Mouse (Mus musculus): Measurements from ENCODE around the gene Lrig1. TPM values are rescaled to one million over a fixed set of nuclear protein-coding genes. Genes with fewer than 3 reads are reported as not detected.

Gene Lrig1
- total and polyA plus RNA-seq, 3 experiments: 0.58 to 0.75 TPM; not detected in 1

DNA sequence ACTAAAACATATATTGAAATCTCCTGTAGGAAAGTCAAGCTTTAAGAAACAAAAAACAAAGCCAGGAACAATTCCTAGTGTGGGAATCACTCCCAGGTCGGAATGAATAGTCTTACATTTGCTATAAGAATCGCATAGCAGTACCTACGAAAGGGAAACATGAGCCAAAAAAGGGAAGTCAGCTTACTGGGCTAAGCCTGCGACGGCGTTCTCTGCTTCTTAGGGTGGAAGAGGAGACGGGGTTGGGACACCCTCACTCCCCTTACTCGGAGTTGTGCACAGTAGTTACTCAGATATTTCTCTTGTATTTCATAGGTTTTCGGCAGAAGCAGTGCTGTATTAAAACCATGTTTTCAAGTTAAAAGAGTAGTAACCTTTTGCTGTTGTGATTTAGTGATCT lies 117.9 kb downstream of the Lrig1 start:
- no peak overlapping the region for H3K4me3 ChIP-seq (ENCODE audit: control insufficient read depth in 1 of 2, insufficient read depth in 1 of 2, low read depth in 2 of 2, low read length in 2 of 2)
- no peaks in the 10 kb centered on the region for H3K36me3 ChIP-seq (ENCODE audit: control insufficient read depth in 1 of 2, insufficient read depth in 2 of 2, low read length in 2 of 2)
- H3K4me1 ChIP-seq (ENCODE audit: control insufficient read depth in 1 of 2, insufficient read depth in 2 of 2, low read length in 2 of 2): no peaks in the 10 kb centered on the region; a peak in 1 of 4 replicates
- H3K79me2 ChIP-seq (ENCODE audit: control insufficient read depth, insufficient read depth, low read length, poor library complexity): no peaks in the 10 kb centered on the region
- DNase-seq (ENCODE audit: low read depth, low spot score): no peak
- TF ChIP-seq GABPA (IDR thresholded peaks at IDR 0.05; ENCODE audit: low read depth, low read length): no peak
- TF ChIP-seq E2F4 (IDR thresholded peaks at IDR 0.05; ENCODE audit: borderline replicate concordance, low read depth, low read length): no peak
- TF ChIP-seq POLR2AphosphoS5 (IDR thresholded peaks at IDR 0.05; ENCODE audit: borderline replicate concordance, low read depth, low read length): no peak
- TF ChIP-seq HCFC1 (IDR thresholded peaks at IDR 0.05; ENCODE audit: low read depth, low read length): no peak
- TF ChIP-seq SIN3A (IDR thresholded peaks at IDR 0.05; ENCODE audit: low read length): no peak
- TF ChIP-seq CHD2 (IDR thresholded peaks at IDR 0.05; ENCODE audit: low read length): no peak
- TF ChIP-seq ETS1 (IDR thresholded peaks at IDR 0.05; ENCODE audit: low read depth, low read length): no peak
- TF ChIP-seq ZMIZ1 (IDR thresholded peaks at IDR 0.05; ENCODE audit: low read depth, low read length): no peak
- TF ChIP-seq POLR2AphosphoS2 (IDR thresholded peaks at IDR 0.05; ENCODE audit: low read length): no peak
- TF ChIP-seq MYC (IDR thresholded peaks at IDR 0.05; ENCODE audit: low read depth, low read length): no peak
- TF ChIP-seq ZC3H11A (IDR thresholded peaks at IDR 0.05; ENCODE audit: low read depth, low read length): no peak
- no peak overlapping the region for H3K27ac ChIP-seq (ENCODE audit: control insufficient read depth, low read depth, low read length)
- no peaks in the 10 kb centered on the region for H3K9me3 ChIP-seq (replicated peaks; ENCODE audit: insufficient read depth, low read length)
- no peaks in the 10 kb centered on the region for H3K27me3 ChIP-seq (ENCODE audit: control insufficient read depth in 1 of 2, insufficient read depth in 2 of 2, low read length in 2 of 2)
- H3K9ac ChIP-seq (ENCODE audit: control insufficient read depth, low read depth, low read length, poor library complexity, severe bottlenecking): no peak overlapping the region

DNA sequence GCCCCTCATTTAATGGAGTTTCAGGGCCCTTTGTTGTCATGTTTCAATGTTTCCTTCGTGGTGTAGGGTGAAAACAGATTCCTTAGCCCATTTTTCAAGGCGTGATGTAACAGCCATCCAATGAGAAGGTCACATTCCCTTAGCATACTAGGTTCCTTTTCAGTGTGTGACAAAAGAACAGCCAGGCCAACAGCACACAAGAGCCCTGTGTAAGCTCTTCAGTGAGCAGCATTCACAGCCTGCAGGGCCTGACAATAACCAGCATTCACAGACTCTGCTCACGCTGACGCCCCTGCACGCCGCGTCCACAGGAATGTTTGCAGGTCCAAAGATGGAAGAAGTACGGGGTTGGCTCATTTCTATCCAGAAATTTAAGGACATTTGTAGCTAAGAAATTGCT lies 122.0 kb downstream of the Lrig1 start:
- Histone ChIP-seq H3K4me1 (ENCODE audit: control insufficient read depth in 1 of 2, insufficient read depth in 2 of 2, low read length in 2 of 2) (no peaks in the 10 kb centered on the region), H3K36me3 (ENCODE audit: control insufficient read depth in 1 of 2, insufficient read depth in 2 of 2, low read length in 2 of 2) (no peaks in the 10 kb centered on the region), H3K9me3 (replicated peaks; ENCODE audit: insufficient read depth, low read length) (no peaks in the 10 kb centered on the region), H3K27me3 (ENCODE audit: control insufficient read depth in 1 of 2, insufficient read depth in 2 of 2, low read length in 2 of 2) (no peaks in the 10 kb centered on the region), H3K4me3 (ENCODE audit: control insufficient read depth in 1 of 2, insufficient read depth in 1 of 2, low read depth in 2 of 2, low read length in 2 of 2) (no peak overlapping the region), H3K27ac (ENCODE audit: control insufficient read depth, low read depth, low read length) (no peak overlapping the region), H3K9ac (ENCODE audit: control insufficient read depth, low read depth, low read length, poor library complexity, severe bottlenecking) (no peak overlapping the region), H3K79me2 (ENCODE audit: control insufficient read depth, insufficient read depth, low read length, poor library complexity) (no peaks in the 10 kb centered on the region)
- no peak for DNase-seq (ENCODE audit: low read depth, low spot score)
- TF ChIP-seq SMC3 (IDR thresholded peaks at IDR 0.05; ENCODE audit: low read depth, low read length): no peak
- no peak for TF ChIP-seq GATA1 (IDR thresholded peaks at IDR 0.05; ENCODE audit: low read depth, low read length)
- no peak for TF ChIP-seq POLR2AphosphoS5 (IDR thresholded peaks at IDR 0.05; ENCODE audit: borderline replicate concordance, low read depth, low read length)
- no peak for TF ChIP-seq ZKSCAN1 (IDR thresholded peaks at IDR 0.05; ENCODE audit: low read depth, low read length)
- no peak for TF ChIP-seq MAX (IDR thresholded peaks at IDR 0.05; ENCODE audit: low read length)
- TF ChIP-seq RAD21 (IDR thresholded peaks at IDR 0.05; ENCODE audit: low read depth, low read length): no peak
- no peak for TF ChIP-seq E2F4 (IDR thresholded peaks at IDR 0.05; ENCODE audit: borderline replicate concordance, low read depth, low read length)
- no peak for TF ChIP-seq MYC (IDR thresholded peaks at IDR 0.05; ENCODE audit: low read depth, low read length)
- no peak for TF ChIP-seq TCF12 (IDR thresholded peaks at IDR 0.05; ENCODE audit: low read depth, low read length)
- TF ChIP-seq MYB (IDR thresholded peaks at IDR 0.05; ENCODE audit: low read depth, low read length): no peak
